Mouse (Mus musculus): ENCODE data around the gene Znhit6.
A peak's percentile ranks its signal among the peaks of the same experiment; 100 is the strongest.

Gene Znhit6

GRCm38 (mm10) chr3:145605437-145606123 is 29.6 kb downstream of the Znhit6 start:
- no peak for DNase-seq

- no peak for DNase-seq
Measured at GRCm38 (mm10) chr3:145608320-145608719, 32.3 kb downstream of the Znhit6 start.

- no peak for DNase-seq
Measured at GRCm38 (mm10) chr3:145612662-145613061, 36.7 kb downstream of the Znhit6 start.

GRCm38 (mm10) chr3:145613234-145613633 is 37.2 kb downstream of the Znhit6 start:
- no peak for DNase-seq

GRCm38 (mm10) chr3:145614362-145615115 is 38.5 kb downstream of the Znhit6 start:
- peak; percentile 63 to 85 for DNase-seq

- DNase-seq = no peak
Measured at GRCm38 (mm10) chr3:145618299-145618698, 42.3 kb downstream of the Znhit6 start.

GRCm38 (mm10) chr3:145619621-145620365 is 43.8 kb downstream of the Znhit6 start:
- no peak for DNase-seq

GRCm38 (mm10) chr3:145621209-145621608 is 45.2 kb downstream of the Znhit6 start:
- DNase-seq = no peak

GRCm38 (mm10) chr3:145623047-145623446 is 47.0 kb downstream of the Znhit6 start:
- DNase-seq = peak; percentile 28 to 42

GRCm38 (mm10) chr3:145624786-145625185 is 48.8 kb downstream of the Znhit6 start:
- no peak for DNase-seq

- no peak for DNase-seq
Measured at GRCm38 (mm10) chr3:145625546-145625945, 49.5 kb downstream of the Znhit6 start.

GRCm38 (mm10) chr3:145626063-145626462 is 50.1 kb downstream of the Znhit6 start:
- no peak for DNase-seq

GRCm38 (mm10) chr3:145627830-145628229 is 51.8 kb downstream of the Znhit6 start:
- peak; percentile 48 to 64 for DNase-seq

GRCm38 (mm10) chr3:145628643-145629042 is 52.6 kb downstream of the Znhit6 start:
- DNase-seq = peak; percentile 49 to 74

GRCm38 (mm10) chr3:145632888-145633287 is 56.9 kb downstream of the Znhit6 start:
- DNase-seq = no peak

- DNase-seq = no peak
Measured at GRCm38 (mm10) chr3:145634002-145634710, 58.2 kb downstream of the Znhit6 start.

- no peak for DNase-seq
Measured at GRCm38 (mm10) chr3:145640170-145640569, 64.2 kb downstream of the Znhit6 start.

- no peak for DNase-seq
Measured at GRCm38 (mm10) chr3:145640583-145640982, 64.6 kb downstream of the Znhit6 start.

- DNase-seq = no peak
Measured at GRCm38 (mm10) chr3:145641036-145641685, 65.2 kb downstream of the Znhit6 start.

- no peak for DNase-seq
Measured at GRCm38 (mm10) chr3:145641878-145642277, 65.9 kb downstream of the Znhit6 start.

- no peak for DNase-seq
Measured at GRCm38 (mm10) chr3:145642861-145643260, 66.9 kb downstream of the Znhit6 start.

GRCm38 (mm10) chr3:145645463-145645862 is 69.5 kb downstream of the Znhit6 start:
- DNase-seq = no peak
